Mouse (Mus musculus) midbrain, embryonic 10.5 days (tissue): ENCODE measurements around the gene Ifi27. TPM values are rescaled to one million over a fixed set of nuclear protein-coding genes. Genes with fewer than 3 reads are reported as not detected.
"Not testable (repeated sequence)": the region's sequence is repeated elsewhere in the genome, so short reads cannot be mapped to it uniquely, and the experiment has no call there.

Source experiments
- DNase-seq: peaks from one replicate; pipeline ENCODE4 v3.0.0-alpha.2; 2017; ENCODE audit warnings: low spot score
- H3K27ac ChIP-seq: fragments of 300-500 bp; sonication (generic); replicated peaks from 2 replicates; pipeline ENCODE4 v1.5.1; 2016; ENCODE audit warnings: mild to moderate bottlenecking
- H3K27me3 ChIP-seq: fragments of 300-500 bp; sonication (generic); 2 replicates; pipeline ENCODE4 v1.6.1; 2016; ENCODE audit warnings: low read depth, mild to moderate bottlenecking; ENCODE audit not compliant: poor library complexity, severe bottlenecking
- H3K36me3 ChIP-seq: fragments of 300-500 bp; sonication (generic); 2 replicates; pipeline ENCODE4 v1.6.1; 2016; ENCODE audit warnings: mild to moderate bottlenecking, moderate library complexity
- H3K4me1 ChIP-seq: fragments of 300-500 bp; sonication (generic); 2 replicates; pipeline ENCODE4 v1.6.1; 2016
- H3K4me3 ChIP-seq: fragments of 300-500 bp; sonication (generic); 2 replicates; pipeline ENCODE4 v1.5.1; 2016; ENCODE audit warnings: mild to moderate bottlenecking, moderate library complexity
- H3K9me3 ChIP-seq: fragments of 300-500 bp; sonication (generic); replicated peaks from 2 replicates; pipeline ENCODE4 v1.6.1; 2016; ENCODE audit warnings: mild to moderate bottlenecking
- WGBS: fragments of 180-500 bp; shearing (Covaris S2); methylation state at CpG from one replicate; pipeline ENCODE4 v1.1.7; 2016; 5-methylcytosine and 5-hydroxymethylcytosine counted together
- polyA plus RNA-seq: library from polyadenylated mRNA; unstranded; fragments of >200 nt; fragmentation: Nextera tagmentation; extraction: Ambion mirVana; gene quantifications from 2 replicates; pipeline ENCODE4 v1.2.1, GENCODE M21; 2016

Gene Ifi27
- polyA plus RNA-seq, 1 experiment from 2014 or later, result 0.75 TPM

DNA sequence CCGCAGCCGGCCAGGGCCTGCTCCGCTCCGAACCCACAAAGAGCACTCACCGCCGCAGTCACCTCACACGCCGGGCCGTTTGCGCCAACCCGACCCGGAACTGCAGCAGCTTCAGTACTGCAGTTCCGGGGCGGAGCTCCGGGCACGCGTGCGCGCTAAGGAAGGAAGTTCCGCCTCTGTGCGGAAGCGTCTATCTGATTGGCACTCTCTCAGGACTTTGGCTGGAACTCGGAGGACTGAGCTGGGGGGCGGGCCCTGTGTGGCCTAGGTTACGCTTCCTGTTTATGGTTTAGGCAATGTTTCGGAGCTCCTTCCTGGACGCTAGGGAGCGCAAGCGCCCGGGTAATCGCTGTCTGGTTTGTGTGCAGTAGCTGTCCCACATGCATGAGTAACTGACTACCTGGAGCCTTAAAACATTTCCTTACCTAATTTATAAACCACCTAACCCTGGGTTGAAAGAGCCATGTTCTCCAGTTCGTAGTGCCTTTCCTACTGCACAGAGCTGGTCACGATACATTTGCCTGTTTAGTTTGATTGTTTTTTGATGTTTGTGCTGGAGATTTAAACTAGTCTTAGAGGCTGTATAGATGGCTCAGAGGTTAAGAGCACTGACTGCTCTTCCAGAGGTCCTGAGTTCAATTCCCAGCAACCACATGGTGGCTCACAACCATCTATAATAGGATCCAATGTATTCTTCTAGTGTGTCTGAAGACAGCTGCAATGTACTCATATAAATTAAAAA is 8.1 kb upstream of the Ifi27 start, which contains the start of gene Ddx24:
Ddx24 (minus strand) TSS at position 102 of the 742 bp plus-strand sequence.
- peaks cover 27% of the 10 kb centered on the region for H3K36me3 ChIP-seq
- no peaks in the 10 kb centered on the region for H3K27me3 ChIP-seq
- H3K4me1 ChIP-seq, result peaks cover 33% of the 10 kb centered on the region
- 1% methylated on average over 33 of the region's 33 CpGs for WGBS
- no peaks in the 10 kb centered on the region for H3K9me3 ChIP-seq
- peak within 1 kb of the TSS; percentile 97 for H3K4me3 ChIP-seq
- peak; percentile 99 for DNase-seq
- peak within 1 kb of the TSS; percentile 88 for H3K27ac ChIP-seq

DNA sequence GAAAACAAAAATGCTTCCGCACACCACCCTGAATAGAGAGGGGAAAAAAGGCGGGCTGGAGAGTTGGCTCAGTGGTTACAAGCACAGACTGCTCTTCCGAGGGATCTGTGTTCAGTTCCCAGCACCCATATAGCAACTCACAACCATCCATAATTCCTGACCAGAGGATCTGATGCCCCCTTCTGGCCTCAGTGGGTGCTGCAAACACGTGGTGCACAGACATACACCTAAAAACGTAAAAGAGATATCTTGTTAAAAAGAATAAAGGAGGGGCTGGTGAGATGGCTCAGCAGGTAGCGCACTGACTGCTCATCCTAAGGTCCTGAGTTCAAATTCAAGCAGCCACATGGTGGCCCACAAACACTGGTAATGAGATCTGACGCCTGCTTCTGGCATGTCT is 7.3 kb upstream of the Ifi27 start:
- H3K27ac ChIP-seq, result no peak overlapping the region
- H3K27me3 ChIP-seq, result no peaks in the 10 kb centered on the region
- H3K36me3 ChIP-seq, result peaks cover 26% of the 10 kb centered on the region
- H3K4me1 ChIP-seq, result peaks cover 28% of the 10 kb centered on the region
- WGBS, result 87% methylated on average over 7 of the region's 7 CpGs
- no peak for DNase-seq
- H3K9me3 ChIP-seq, result no peaks in the 10 kb centered on the region
- H3K4me3 ChIP-seq, result no peak overlapping the region

DNA sequence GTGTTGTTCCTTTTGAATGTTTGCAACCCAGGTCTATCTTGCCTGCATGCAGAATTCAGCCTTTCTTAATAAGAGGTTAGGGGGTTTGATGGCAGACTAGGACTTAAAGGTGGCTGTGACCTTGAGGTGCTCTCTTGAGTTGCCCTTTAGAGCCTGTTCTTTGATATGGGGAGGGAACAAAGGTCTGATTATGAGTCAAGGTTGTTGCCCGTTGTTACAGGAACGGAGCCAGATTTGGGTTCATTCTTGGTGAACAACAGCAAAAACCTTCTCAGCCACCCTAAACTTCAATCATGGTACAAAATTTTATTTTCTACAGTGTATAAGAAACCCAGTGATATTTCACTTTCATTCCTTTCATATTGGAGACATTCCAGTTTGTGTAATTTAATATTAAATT is 581 bp upstream of the Ifi27 start:
- no peaks in the 10 kb centered on the region for H3K4me1 ChIP-seq
- no peak overlapping the region for H3K4me3 ChIP-seq
- DNase-seq, result no peak
- no peaks in the 10 kb centered on the region for H3K36me3 ChIP-seq
- H3K27ac ChIP-seq, result no peak overlapping the region
- WGBS, result 88% methylated on average over 2 of the region's 2 CpGs
- H3K9me3 ChIP-seq, result no peaks in the 10 kb centered on the region
- no peaks in the 10 kb centered on the region for H3K27me3 ChIP-seq

DNA sequence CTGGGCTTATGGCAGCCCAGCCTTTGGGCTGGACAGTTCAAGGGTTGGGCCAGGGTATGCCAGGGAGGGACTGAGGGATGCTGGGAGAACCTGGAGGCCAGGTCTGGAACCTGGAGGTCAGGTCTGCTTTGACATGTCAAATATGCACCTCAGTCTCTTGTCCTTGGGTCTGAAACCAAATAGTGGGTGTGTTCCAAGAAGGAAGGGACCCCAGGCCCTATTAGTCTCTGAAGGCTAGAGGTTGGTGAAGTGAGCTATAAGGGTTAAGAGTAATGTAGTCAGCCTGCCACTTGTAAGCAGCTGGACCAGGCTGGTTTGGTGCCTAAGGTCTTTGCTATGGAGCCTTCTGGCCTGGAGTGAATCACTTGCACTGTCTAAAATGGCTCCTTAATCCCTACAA is 850 bp downstream of the Ifi27 start:
- H3K4me1 ChIP-seq, result no peaks in the 10 kb centered on the region

DNA sequence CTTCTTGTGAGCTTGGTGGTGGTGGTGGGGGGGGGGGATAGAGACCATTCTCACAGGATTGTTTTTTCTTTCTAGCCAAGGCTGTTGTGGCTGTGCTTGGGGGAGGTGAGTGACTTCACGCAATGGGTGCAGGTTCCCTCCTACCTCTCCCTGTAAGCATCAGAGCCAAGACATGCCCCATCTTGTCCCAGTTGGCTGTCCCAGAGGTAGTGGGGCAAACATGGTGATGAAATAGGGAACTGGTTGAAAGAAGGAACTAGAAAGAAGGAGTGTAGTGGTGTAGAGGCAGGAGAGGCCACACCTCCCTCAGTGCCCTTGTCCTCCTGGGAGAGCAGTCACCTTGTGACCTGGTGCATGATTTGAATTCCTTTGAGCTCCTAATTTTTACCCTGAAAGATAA is 3.6 kb downstream of the Ifi27 start:
- no peak for DNase-seq
- no peaks in the 10 kb centered on the region for H3K36me3 ChIP-seq
- no peak overlapping the region for H3K27ac ChIP-seq
- WGBS, result 88% methylated on average over 1 of the region's 1 CpGs
- no peaks in the 10 kb centered on the region for H3K9me3 ChIP-seq
- H3K4me3 ChIP-seq, result no peak overlapping the region
- H3K27me3 ChIP-seq, result no peaks in the 10 kb centered on the region
- 0 out of 2 replicates have a peak, but pooled peaks cover 2% of the 10 kb centered on the region for H3K4me1 ChIP-seq

More for the DNA sequence above, 850 bp downstream of the Ifi27 start:
- Histone ChIP-seq H3K27me3 (no peaks in the 10 kb centered on the region), H3K4me3 (no peak overlapping the region), H3K9me3 (no peaks in the 10 kb centered on the region), H3K27ac (no peak overlapping the region), H3K36me3 (no peaks in the 10 kb centered on the region)
- DNase-seq, result no peak

DNA sequence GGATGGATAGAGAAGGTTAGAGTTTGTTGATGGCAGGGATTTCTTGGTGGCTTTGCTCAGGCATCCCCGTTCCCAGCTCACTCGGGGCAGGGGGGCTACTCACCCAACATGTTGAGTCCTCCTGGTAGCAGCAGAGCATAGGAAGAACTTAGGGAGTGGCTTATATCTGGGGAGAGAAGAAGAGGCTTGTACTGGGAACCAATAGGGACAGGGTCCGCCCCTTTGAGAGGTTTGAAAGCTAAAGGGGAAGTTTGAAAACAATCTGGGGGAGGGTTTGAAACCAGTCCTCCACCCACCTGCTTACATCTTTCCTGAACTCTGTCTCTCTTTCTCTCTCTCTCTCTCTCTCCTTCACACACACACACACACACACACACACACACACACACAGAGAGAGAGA is 9.5 kb downstream of the Ifi27 start, which contains the start of gene Ifi27l2a:
Ifi27l2a (minus strand) TSS at position 157 of the 400 bp plus-strand sequence.
- no peak for DNase-seq
- Histone ChIP-seq H3K9me3 (no peaks in the 10 kb centered on the region), H3K27me3 (no peaks in the 10 kb centered on the region), H3K27ac (no peak within 1 kb of the TSS), H3K4me3 (no peak within 1 kb of the TSS), H3K4me1 (0 out of 2 replicates have a peak, but pooled peaks cover 2% of the 10 kb centered on the region), H3K36me3 (no peaks in the 10 kb centered on the region)
- WGBS, result 50% methylated on average over 3 of the region's 3 CpGs

DNA sequence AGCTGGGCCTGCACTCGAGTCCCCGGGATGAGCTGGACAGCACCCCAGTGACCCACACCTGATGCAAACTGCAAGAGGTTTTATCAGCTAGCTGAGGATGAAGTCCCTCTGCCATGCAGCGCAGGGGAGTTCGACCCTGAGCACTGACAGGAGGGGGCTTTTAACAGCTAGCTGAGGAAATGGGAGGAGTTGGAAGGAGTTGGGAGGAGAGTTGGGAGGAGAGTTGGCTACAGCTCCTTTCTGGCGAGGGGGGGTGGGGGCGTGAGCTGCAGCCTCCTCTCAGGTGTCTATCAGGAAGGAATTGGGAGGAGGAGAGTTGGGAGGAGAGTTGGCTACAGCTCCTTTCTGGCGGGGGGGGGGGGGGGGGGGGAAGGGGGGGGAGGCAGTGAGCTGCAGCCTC is 10.2 kb downstream of the Ifi27 start:
- not testable (repeated sequence) for H3K4me1 ChIP-seq, H3K27ac ChIP-seq, H3K9me3 ChIP-seq, H3K27me3 ChIP-seq, H3K36me3 ChIP-seq, DNase-seq, H3K4me3 ChIP-seq
- WGBS, result 50% methylated on average over 6 of the region's 7 CpGs

DNA sequence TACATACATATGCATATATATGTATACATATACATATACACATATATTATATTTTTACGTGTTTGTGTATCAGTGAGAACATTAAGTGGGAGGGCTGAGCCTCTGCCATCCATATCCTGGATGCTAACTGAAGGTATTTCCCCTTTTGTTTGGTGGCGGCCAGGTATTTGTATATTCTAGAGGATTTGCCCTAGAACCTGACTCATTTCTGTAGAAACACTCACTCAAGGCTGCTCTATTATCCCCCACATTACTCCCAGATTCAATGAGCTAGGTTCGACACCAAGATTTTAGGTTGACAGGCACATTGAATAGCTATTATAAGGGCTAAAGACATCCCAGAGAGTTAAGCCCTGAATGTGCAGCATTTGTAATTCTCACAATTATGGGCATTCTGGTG is 11.0 kb downstream of the Ifi27 start:
- H3K36me3 ChIP-seq, result no peaks in the 10 kb centered on the region
- H3K9me3 ChIP-seq, result no peaks in the 10 kb centered on the region
- H3K4me3 ChIP-seq, result no peak overlapping the region
- 0 out of 2 replicates have a peak, but pooled peaks cover 2% of the 10 kb centered on the region for H3K4me1 ChIP-seq
- H3K27ac ChIP-seq, result no peak overlapping the region
- H3K27me3 ChIP-seq, result no peaks in the 10 kb centered on the region
- DNase-seq, result no peak
- WGBS, result 75% methylated on average over 3 of the region's 3 CpGs

DNA sequence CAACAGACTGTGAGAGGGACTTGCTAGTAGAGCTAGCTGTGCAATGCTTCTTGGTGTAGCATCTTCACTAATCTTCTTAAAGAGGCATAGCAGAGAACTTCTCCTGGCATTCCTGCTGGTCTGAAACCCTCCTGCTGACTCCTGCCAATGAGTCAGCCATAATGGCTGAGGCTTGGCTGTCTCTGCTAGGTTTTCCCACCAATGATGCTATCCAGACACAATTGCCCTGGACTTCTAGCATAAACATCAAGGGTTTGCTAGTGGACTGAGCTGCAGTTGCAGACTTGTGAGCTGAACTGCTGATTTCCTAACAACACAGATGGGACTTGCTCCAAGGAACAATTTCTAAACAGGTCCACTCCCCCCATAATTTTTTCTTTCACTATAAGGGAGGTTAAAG is 19.4 kb downstream of the Ifi27 start:
- Histone ChIP-seq H3K27me3 (no peaks in the 10 kb centered on the region), H3K4me1 (no peaks in the 10 kb centered on the region), H3K9me3 (no peaks in the 10 kb centered on the region), H3K4me3 (no peak overlapping the region), H3K36me3 (no peaks in the 10 kb centered on the region), H3K27ac (no peak overlapping the region)
- DNase-seq, result no peak

DNA sequence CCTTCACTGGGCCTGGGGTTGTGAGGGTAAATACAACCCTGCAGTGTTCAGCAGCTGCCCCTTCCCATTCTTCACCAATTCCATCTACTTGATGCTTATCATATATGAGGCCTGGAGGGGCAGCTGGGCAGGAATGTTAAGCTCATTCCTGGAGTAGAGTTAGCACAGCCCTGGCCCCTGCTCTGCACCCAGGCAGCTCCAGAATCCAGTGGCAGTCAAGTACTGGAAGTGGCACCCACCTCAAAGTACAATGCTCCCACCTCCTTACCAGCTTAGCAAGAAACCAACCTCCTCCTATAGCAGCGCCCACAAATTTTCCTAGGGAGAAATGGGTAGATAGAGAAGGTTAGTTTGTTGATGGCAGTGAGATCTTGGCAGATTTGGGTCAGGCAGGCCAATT is 22.7 kb downstream of the Ifi27 start:
- H3K27ac ChIP-seq, H3K9me3 ChIP-seq, H3K27me3 ChIP-seq, H3K4me1 ChIP-seq, DNase-seq, H3K4me3 ChIP-seq, H3K36me3 ChIP-seq: not testable (repeated sequence)
- WGBS, result no CpG with 5 or more reads among the region's 1 CpGs

DNA sequence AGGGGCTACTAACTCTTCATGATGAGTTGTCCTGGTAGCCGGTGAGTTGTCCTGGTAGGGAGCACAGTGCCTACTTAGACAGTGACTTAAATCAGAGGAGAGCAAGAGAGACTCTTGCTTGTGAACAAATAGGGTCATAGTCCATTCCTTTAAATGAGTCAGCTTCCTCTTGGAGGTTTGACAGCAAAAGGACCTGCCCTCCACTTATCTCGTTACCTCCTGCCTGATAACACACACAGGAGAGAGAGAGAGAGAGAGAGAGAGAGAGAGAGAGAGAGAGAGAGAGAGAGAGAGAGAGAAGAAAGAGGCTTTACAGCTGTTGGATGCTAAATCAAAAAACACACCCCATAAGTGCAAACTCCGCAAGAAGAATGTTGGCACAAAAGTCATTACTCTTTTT is 23.1 kb downstream of the Ifi27 start, which contains the start of gene Ifi27l2b:
Ifi27l2b (minus strand) TSS at position 84 of the 400 bp plus-strand sequence.
- no peaks in the 10 kb centered on the region for H3K9me3 ChIP-seq
- 77% methylated on average over 3 of the region's 3 CpGs for WGBS
- no peaks in the 10 kb centered on the region for H3K36me3 ChIP-seq
- no peak within 1 kb of the TSS for H3K27ac ChIP-seq
- DNase-seq, result no peak
- H3K27me3 ChIP-seq, result no peaks in the 10 kb centered on the region
- H3K4me1 ChIP-seq, result no peaks in the 10 kb centered on the region
- no peak within 1 kb of the TSS for H3K4me3 ChIP-seq

DNA sequence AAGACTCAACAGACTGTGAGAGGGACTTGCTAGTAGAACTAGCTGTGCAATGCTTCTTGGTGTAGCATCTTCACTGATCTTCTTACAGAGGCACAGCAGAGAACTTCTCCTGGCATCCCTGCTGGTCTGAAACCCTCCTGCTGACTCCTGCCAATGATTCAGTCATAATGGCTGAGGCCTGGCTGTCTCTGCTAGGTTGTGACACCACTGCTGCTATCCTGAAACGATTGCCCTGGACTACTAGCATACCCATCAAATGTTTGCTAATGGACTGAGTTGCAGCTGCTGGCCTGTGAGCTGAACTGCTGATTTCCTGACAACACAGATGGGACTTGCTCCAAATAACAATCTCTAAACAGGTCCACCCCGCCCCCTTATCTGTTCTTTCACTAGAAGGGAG is 40.5 kb downstream of the Ifi27 start:
- no peaks in the 10 kb centered on the region for H3K27me3 ChIP-seq
- DNase-seq, result no peak
- H3K4me3 ChIP-seq, result no peak overlapping the region
- H3K27ac ChIP-seq, result no peak overlapping the region
- H3K36me3 ChIP-seq, result no peaks in the 10 kb centered on the region
- peaks cover 5% of the 10 kb centered on the region; the same call in 1 of the 2 replicates for H3K9me3 ChIP-seq
- no peaks in the 10 kb centered on the region for H3K4me1 ChIP-seq
- WGBS, result 67% methylated on average over 2 of the region's 2 CpGs

DNA sequence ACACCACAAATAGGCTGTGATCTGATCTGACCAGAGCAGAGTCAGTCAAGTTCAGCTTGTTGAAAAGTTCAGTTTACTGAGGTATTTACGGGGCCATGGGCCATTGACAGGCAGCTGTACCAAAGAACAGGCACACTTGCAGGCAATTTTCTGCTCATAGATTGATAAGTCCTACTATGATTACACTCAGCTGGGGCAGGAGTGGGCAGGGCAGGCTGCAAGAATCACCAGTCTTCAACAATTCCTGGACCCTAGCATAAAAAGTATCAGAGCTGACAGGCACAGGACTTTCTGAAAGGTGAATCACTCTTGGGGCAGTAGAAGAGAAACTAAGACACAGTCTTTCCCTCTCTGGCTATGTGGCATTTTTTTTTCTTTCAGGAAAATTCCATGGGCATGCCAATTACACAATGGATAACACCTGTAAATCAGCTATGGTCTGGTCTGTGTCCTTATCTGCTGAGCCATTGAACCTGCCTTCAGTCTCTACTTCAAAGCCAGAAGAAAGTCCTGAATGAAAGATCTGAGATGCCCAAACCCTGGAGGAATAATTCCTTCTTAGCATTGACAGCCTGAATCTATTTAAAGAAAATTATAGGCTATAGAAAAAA is 42.9 kb downstream of the Ifi27 start:
- Histone ChIP-seq H3K27ac (no peak overlapping the region), H3K36me3 (no peaks in the 10 kb centered on the region), H3K27me3 (no peaks in the 10 kb centered on the region), H3K9me3 (no peaks in the 10 kb centered on the region), H3K4me1 (no peaks in the 10 kb centered on the region), H3K4me3 (no peak overlapping the region)
- no peak for DNase-seq
- WGBS, result 92% methylated on average over 1 of the region's 1 CpGs
